Mouse (Mus musculus) megakaryocyte, embryonic 14.5 days (primary cell): Measurements from ENCODE around the gene Spcs2.

ENCODE experiments used
- FLI1 ChIP-seq: IDR thresholded peaks from 2 replicates; pipeline ENCODE4 v1.6.1; 2012; ENCODE audit warnings: low read length, inconsistent platforms, mixed read lengths
- GATA1 ChIP-seq: IDR thresholded peaks from 3 replicates; pipeline ENCODE4 v1.6.1; 2012; ENCODE audit warnings: mixed read lengths, low read length, inconsistent platforms, borderline replicate concordance

DNA sequence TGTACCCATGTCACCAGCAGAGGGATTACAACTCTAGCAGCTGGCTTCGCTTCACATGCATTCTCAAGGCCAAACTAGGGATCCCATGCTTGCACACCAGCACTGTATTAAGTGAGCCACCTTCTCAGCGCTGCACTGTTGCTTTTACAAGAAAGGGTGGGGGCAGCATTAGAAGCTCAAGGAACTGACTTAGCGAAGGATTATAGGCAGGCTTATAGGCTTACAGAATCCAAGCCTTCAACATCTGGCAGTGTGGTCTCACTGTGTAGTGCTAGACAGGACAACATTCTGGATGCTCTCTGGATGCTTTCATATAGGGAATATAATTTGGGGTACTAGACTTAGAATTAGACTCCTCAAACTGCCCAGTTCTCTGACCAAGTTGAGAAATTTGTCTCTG, 25.0 kb downstream of the Spcs2 start:
- no peak for TF ChIP-seq GATA1
- no peak for TF ChIP-seq FLI1
